Mouse (Mus musculus) heart, postnatal 0 days (tissue): ENCODE data around the gene Phc2.

Experiments
- CTCF ChIP-seq: IDR thresholded peaks from 2 replicates; pipeline ENCODE4 v1.5.1; 2016; ENCODE audit warnings: antibody characterized with exemption, control low read depth, low read depth
- EP300 ChIP-seq: IDR thresholded peaks from 2 replicates; pipeline ENCODE4 v1.6.1; 2016; ENCODE audit warnings: antibody characterized with exemption, low read depth

DNA sequence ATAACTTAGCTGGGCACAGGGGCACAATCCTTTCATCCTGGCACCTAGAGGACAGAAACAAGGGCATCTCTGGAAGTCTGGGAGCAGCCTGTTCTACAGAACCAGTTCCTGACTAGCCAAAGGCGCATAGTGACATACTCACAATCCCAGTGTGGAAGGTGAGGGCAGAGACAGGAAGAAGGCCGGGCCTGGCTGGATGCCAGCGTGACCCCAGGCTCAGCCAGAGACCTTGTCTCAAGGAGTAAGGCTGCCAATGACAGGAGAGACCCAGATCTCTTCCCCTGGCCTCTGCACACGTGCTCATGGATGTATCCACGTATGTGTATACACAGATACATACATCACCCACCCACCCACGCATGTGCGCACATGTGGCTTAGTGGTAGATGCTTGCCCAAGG lies 127.5 kb downstream of the Phc2 start:
- no peak for TF ChIP-seq CTCF
- no peak for TF ChIP-seq EP300
